ENCODE assay signal across 11 mouse cellular contexts in genomic region chr12:50697492-50697891, GRCm38 (mm10). TPM values are rescaled to one million over a fixed set of nuclear protein-coding genes. Genes with fewer than 3 reads are reported as not detected.
DNase-seq lines count a peak whose midpoint lies in the region; ATAC-seq and TF ChIP-seq lines count a peak whose summit lies in the region.
"Had no signal": no experiment of that assay in that cellular context is flagged by ENCODE, and none has a peak within 500 bp of the region (broad histone marks: within the 10 kb centered on the region; RNA-seq: fewer than 3 reads in every experiment).

No protein-coding gene starts in this region.

- H3K4me1 ChIP-seq in cortical plate, adult 2 months (ENCODE audit: control insufficient read depth, insufficient read depth, low read length), result no peaks in the 10 kb centered on the region
- H3K4me1 ChIP-seq in neural tube, embryonic 14.5 days (ENCODE audit: control insufficient read depth, insufficient read depth, low read length), result no peaks in the 10 kb centered on the region
- H3K4me1 ChIP-seq: limb, embryonic 15.5 days had no signal

- TF ChIP-seq POLR2A in cortical plate, adult 2 months (IDR thresholded peaks at IDR 0.05; ENCODE audit: extremely low read depth, insufficient read depth, low read length), result no peak

- no peak overlapping the region for H3K4me3 ChIP-seq in cortical plate, adult 2 months (ENCODE audit: insufficient read depth, low read length)
- no peak overlapping the region for H3K4me3 ChIP-seq in neural tube, embryonic 14.5 days (ENCODE audit: low read depth, low read length)
- H3K4me3 ChIP-seq: erythroblast, embryonic 14.5 days; limb, embryonic 15.5 days had no signal

- no peaks in the 10 kb centered on the region for H3K27me3 ChIP-seq in neural tube, embryonic 14.5 days (ENCODE audit: control insufficient read depth, insufficient read depth, low read length)
- H3K27me3 ChIP-seq: limb, embryonic 15.5 days had no signal

- H3K4me2 ChIP-seq in neural tube, embryonic 14.5 days (ENCODE audit: low read depth, low read length), result no peak overlapping the region
- H3K4me2 ChIP-seq: limb, embryonic 15.5 days had no signal

- no peaks in the 10 kb centered on the region for H3K36me3 ChIP-seq in neural tube, embryonic 14.5 days (ENCODE audit: control insufficient read depth, insufficient read depth, low read length)
- H3K36me3 ChIP-seq: G1E; limb, embryonic 15.5 days had no signal

- peak; percentile 57; the same call in 1 of the 2 replicates for TF ChIP-seq CTCF in cortical plate, adult 2 months (IDR thresholded peaks at IDR 0.05; ENCODE audit: extremely low read depth, insufficient read depth, low read length)

- no peak overlapping the region for H3K9ac ChIP-seq in neural tube, embryonic 14.5 days (replicated peaks; ENCODE audit: low read depth, low read length)
- H3K9ac ChIP-seq: limb, embryonic 15.5 days had no signal

- no peaks in the 10 kb centered on the region for H3K9me3 ChIP-seq in neural tube, embryonic 14.5 days (ENCODE audit: control insufficient read depth, low read length)
- H3K9me3 ChIP-seq: G1E; limb, embryonic 15.5 days had no signal

- no peak overlapping the region for H3K27ac ChIP-seq in cortical plate, adult 2 months (ENCODE audit: insufficient read depth, low read length)
- no peak overlapping the region for H3K27ac ChIP-seq in neural tube, embryonic 14.5 days (ENCODE audit: low read depth, low read length)
- H3K27ac ChIP-seq: limb, embryonic 15.5 days had no signal

- peak; percentile 23 to 70 for DNase-seq in frontal cortex, adult 2 months (ENCODE audit: extremely low spot score in 1 of 2, low spot score in 1 of 2)
- no peak for DNase-seq in frontal cortex, postnatal 14 days (ENCODE audit: low spot score in 2 of 2)
- DNase-seq in 3T3-L1 (ENCODE audit: low read depth, low spot score), result peak; percentile 39
- peak; percentile 12 for DNase-seq in kidney, postnatal 10 days
- no peak for DNase-seq in spleen, postnatal 10 days (ENCODE audit: low spot score in 2 of 2)
- no peak for DNase-seq in thymus, postnatal 0 days (ENCODE audit: low spot score)

- WGBS in neural tube, embryonic 14.5 days, result 9% methylated on average over 3 of the region's 3 CpGs

- peak; percentile 85 for ATAC-seq in neural tube, embryonic 14.5 days (ENCODE audit: low read depth)

RNA-seq across cellular contexts. Expression of gene Prkd1, which starts 48.6 kb away (rescaled TPM):
- polyA plus RNA-seq in frontal cortex, adult 2 months (2012; rRNA removed), result 6.7 and 8.0 TPM in 2 replicates
- polyA plus RNA-seq in cortical plate, adult 2 months (2012; rRNA removed), result 8.2 and 8.6 TPM in 2 replicates
- 2.4 and 3.9 TPM in 2 replicates for polyA plus RNA-seq in neural tube, embryonic 14.5 days (2014; fragmentation: Nextera tagmentation; extraction: Ambion mirVana)
- 0.76 and 0.94 TPM in 2 replicates for polyA plus RNA-seq in thymus, postnatal 0 days (2015; fragmentation: Nextera tagmentation; extraction: Ambion mirVana)
- polyA plus RNA-seq: G1E had no signal

Comparison
In these comparisons a context has a peak if more than half of its experiments do, and no peak if none do; other contexts are left out.
1. DNase-seq: peak in frontal cortex, adult 2 months (2 of 2), 3T3-L1 (single experiment) and kidney, postnatal 10 days (single experiment); none in frontal cortex, postnatal 14 days (0 of 2), spleen, postnatal 10 days (0 of 2) and thymus, postnatal 0 days (single experiment).